Mouse (Mus musculus): ENCODE measurements around the gene Asz1.

Asz1 gene

GRCm38 (mm10) chr6:18078615-18079014 is 30.2 kb downstream of the Asz1 start:
- no peaks in the 10 kb centered on the region for H3K36me3 ChIP-seq (ENCODE audit: insufficient read depth, low read length)
- H3K27me3 ChIP-seq (ENCODE audit: insufficient read depth, low read length), result no peaks in the 10 kb centered on the region
- TF ChIP-seq NANOG (IDR thresholded peaks at IDR 0.05; ENCODE audit: borderline replicate concordance, low read length), result no peak
- TF ChIP-seq CTCF (conservative IDR thresholded peaks at IDR 0.05; ENCODE audit: low read length), result peak; percentile 43
- H3K4me1 ChIP-seq (replicated peaks; ENCODE audit: low read depth, low read length), result no peaks in the 10 kb centered on the region
- H3K9me3 ChIP-seq (ENCODE audit: low read length), result peaks cover 6% of the 10 kb centered on the region; the same call in 1 of the 2 replicates
- no peak overlapping the region for H3K4me3 ChIP-seq (replicated peaks; ENCODE audit: low read length)

GRCm38 (mm10) chr6:18076986-18077385 is 31.9 kb downstream of the Asz1 start:
- Histone ChIP-seq H3K27me3 (ENCODE audit: insufficient read depth, low read length) (no peaks in the 10 kb centered on the region), H3K9me3 (ENCODE audit: low read length) (peaks cover 6% of the 10 kb centered on the region; the same call in 1 of the 2 replicates), H3K4me1 (replicated peaks; ENCODE audit: low read depth, low read length) (no peaks in the 10 kb centered on the region), H3K36me3 (ENCODE audit: insufficient read depth, low read length) (no peaks in the 10 kb centered on the region), H3K4me3 (replicated peaks; ENCODE audit: low read length) (no peak overlapping the region)
- no peak for TF ChIP-seq CTCF (conservative IDR thresholded peaks at IDR 0.05; ENCODE audit: low read length)
- TF ChIP-seq POU5F1 (IDR thresholded peaks at IDR 0.05; ENCODE audit: borderline replicate concordance, low read length), result no peak
- no peak for TF ChIP-seq NANOG (IDR thresholded peaks at IDR 0.05; ENCODE audit: borderline replicate concordance, low read length)

GRCm38 (mm10) chr6:18076577-18076976 is 32.3 kb downstream of the Asz1 start:
- no peaks in the 10 kb centered on the region for H3K36me3 ChIP-seq (ENCODE audit: insufficient read depth, low read length)
- TF ChIP-seq CTCF (conservative IDR thresholded peaks at IDR 0.05; ENCODE audit: low read length) (no peak), POU5F1 (IDR thresholded peaks at IDR 0.05; ENCODE audit: borderline replicate concordance, low read length) (no peak)
- no peak overlapping the region for H3K4me3 ChIP-seq (replicated peaks; ENCODE audit: low read length)

GRCm38 (mm10) chr6:18057899-18058298 is 51.0 kb downstream of the Asz1 start:
- Histone ChIP-seq H3K4me3 (replicated peaks; ENCODE audit: low read length) (no peak overlapping the region), H3K27me3 (ENCODE audit: insufficient read depth, low read length) (no peaks in the 10 kb centered on the region), H3K9me3 (ENCODE audit: low read length) (peaks cover 7% of the 10 kb centered on the region; the same call in 1 of the 2 replicates), H3K36me3 (ENCODE audit: insufficient read depth, low read length) (no peaks in the 10 kb centered on the region), H3K4me1 (replicated peaks; ENCODE audit: low read depth, low read length) (no peaks in the 10 kb centered on the region)
- TF ChIP-seq NANOG (IDR thresholded peaks at IDR 0.05; ENCODE audit: borderline replicate concordance, low read length) (no peak), CTCF (conservative IDR thresholded peaks at IDR 0.05; ENCODE audit: low read length) (no peak), POU5F1 (IDR thresholded peaks at IDR 0.05; ENCODE audit: borderline replicate concordance, low read length) (no peak)

More at GRCm38 (mm10) chr6:18076577-18076976, 32.3 kb downstream of the Asz1 start:
- H3K27me3 ChIP-seq (ENCODE audit: insufficient read depth, low read length), result no peaks in the 10 kb centered on the region
- H3K9me3 ChIP-seq (ENCODE audit: low read length), result peaks cover 6% of the 10 kb centered on the region; the same call in 1 of the 2 replicates
- no peaks in the 10 kb centered on the region for H3K4me1 ChIP-seq (replicated peaks; ENCODE audit: low read depth, low read length)

- Histone ChIP-seq H3K9me3 (ENCODE audit: low read length) (no peaks in the 10 kb centered on the region), H3K4me3 (replicated peaks; ENCODE audit: low read length) (no peak overlapping the region), H3K27me3 (ENCODE audit: insufficient read depth, low read length) (no peaks in the 10 kb centered on the region), H3K4me1 (replicated peaks; ENCODE audit: low read depth, low read length) (no peaks in the 10 kb centered on the region), H3K36me3 (ENCODE audit: insufficient read depth, low read length) (no peaks in the 10 kb centered on the region)
- TF ChIP-seq NANOG (IDR thresholded peaks at IDR 0.05; ENCODE audit: borderline replicate concordance, low read length) (no peak), CTCF (conservative IDR thresholded peaks at IDR 0.05; ENCODE audit: low read length) (no peak), POU5F1 (IDR thresholded peaks at IDR 0.05; ENCODE audit: borderline replicate concordance, low read length) (no peak)
Observed at GRCm38 (mm10) chr6:18051702-18052101, 57.2 kb downstream of the Asz1 start.

GRCm38 (mm10) chr6:18044299-18044698 is 64.6 kb downstream of the Asz1 start:
- H3K27me3 ChIP-seq (ENCODE audit: insufficient read depth, low read length), result no peaks in the 10 kb centered on the region
- H3K4me1 ChIP-seq (replicated peaks; ENCODE audit: low read depth, low read length), result no peaks in the 10 kb centered on the region
- H3K4me3 ChIP-seq (replicated peaks; ENCODE audit: low read length), result no peak overlapping the region
- TF ChIP-seq POU5F1 (IDR thresholded peaks at IDR 0.05; ENCODE audit: borderline replicate concordance, low read length) (no peak), CTCF (conservative IDR thresholded peaks at IDR 0.05; ENCODE audit: low read length) (no peak), NANOG (IDR thresholded peaks at IDR 0.05; ENCODE audit: borderline replicate concordance, low read length) (no peak)
- no peaks in the 10 kb centered on the region for H3K36me3 ChIP-seq (ENCODE audit: insufficient read depth, low read length)
- no peaks in the 10 kb centered on the region for H3K9me3 ChIP-seq (ENCODE audit: low read length)

GRCm38 (mm10) chr6:18043172-18043571 is 65.7 kb downstream of the Asz1 start:
- TF ChIP-seq POU5F1 (IDR thresholded peaks at IDR 0.05; ENCODE audit: borderline replicate concordance, low read length), result no peak
- TF ChIP-seq NANOG (IDR thresholded peaks at IDR 0.05; ENCODE audit: borderline replicate concordance, low read length), result no peak
- Histone ChIP-seq H3K4me3 (replicated peaks; ENCODE audit: low read length) (no peak overlapping the region), H3K9me3 (ENCODE audit: low read length) (no peaks in the 10 kb centered on the region), H3K36me3 (ENCODE audit: insufficient read depth, low read length) (no peaks in the 10 kb centered on the region), H3K27me3 (ENCODE audit: insufficient read depth, low read length) (no peaks in the 10 kb centered on the region), H3K4me1 (replicated peaks; ENCODE audit: low read depth, low read length) (no peaks in the 10 kb centered on the region)

- Histone ChIP-seq H3K27me3 (ENCODE audit: insufficient read depth, low read length) (peaks cover 49% of the 10 kb centered on the region), H3K4me3 (replicated peaks; ENCODE audit: low read length) (peak overlapping the region; percentile 76), H3K36me3 (ENCODE audit: insufficient read depth, low read length) (no peaks in the 10 kb centered on the region)
Observed at GRCm38 (mm10) chr6:18032271-18032670, 76.6 kb downstream of the Asz1 start.

GRCm38 (mm10) chr6:18031509-18032010 is 77.3 kb downstream of the Asz1 start:
- Histone ChIP-seq H3K4me3 (replicated peaks; ENCODE audit: low read length) (peak overlapping the region; percentile 76), H3K36me3 (ENCODE audit: insufficient read depth, low read length) (no peaks in the 10 kb centered on the region), H3K4me1 (replicated peaks; ENCODE audit: low read depth, low read length) (peaks cover 27% of the 10 kb centered on the region), H3K27me3 (ENCODE audit: insufficient read depth, low read length) (peaks cover 49% of the 10 kb centered on the region), H3K9me3 (ENCODE audit: low read length) (peaks cover 6% of the 10 kb centered on the region; the same call in 1 of the 2 replicates)
- TF ChIP-seq NANOG (IDR thresholded peaks at IDR 0.05; ENCODE audit: borderline replicate concordance, low read length) (no peak), CTCF (conservative IDR thresholded peaks at IDR 0.05; ENCODE audit: low read length) (no peak), POU5F1 (IDR thresholded peaks at IDR 0.05; ENCODE audit: borderline replicate concordance, low read length) (no peak)

More at GRCm38 (mm10) chr6:18032271-18032670, 76.6 kb downstream of the Asz1 start:
- Histone ChIP-seq H3K9me3 (ENCODE audit: low read length) (peaks cover 6% of the 10 kb centered on the region; the same call in 1 of the 2 replicates), H3K4me1 (replicated peaks; ENCODE audit: low read depth, low read length) (peaks cover 27% of the 10 kb centered on the region)
- TF ChIP-seq POU5F1 (IDR thresholded peaks at IDR 0.05; ENCODE audit: borderline replicate concordance, low read length) (no peak), CTCF (conservative IDR thresholded peaks at IDR 0.05; ENCODE audit: low read length) (no peak), NANOG (IDR thresholded peaks at IDR 0.05; ENCODE audit: borderline replicate concordance, low read length) (no peak)

All from E14TG2a.4 (cell line).